Mouse (Mus musculus): ENCODE data around the gene Zbtb48. TPM values are rescaled to one million over a fixed set of nuclear protein-coding genes. Genes with fewer than 3 reads are reported as not detected.

The Zbtb48 gene
- polyA plus RNA-seq, 1 experiment from 2014 or later: 23.4 TPM

- Histone ChIP-seq H3K36me3 (peaks cover 21% of the 10 kb centered on the region), H3K4me3 (peak overlapping the region; percentile 100), H3K4me2 (replicated peaks) (peak overlapping the region; percentile 87), H3K27me3 (peaks cover 8% of the 10 kb centered on the region; the same call in 1 of the 2 replicates), H3K9me3 (no peaks in the 10 kb centered on the region), H3K4me1 (peaks cover 20% of the 10 kb centered on the region), H3K27ac (replicated peaks) (peak overlapping the region; percentile 76), H3K9ac (replicated peaks) (peak overlapping the region; percentile 96)
- 1% methylated on average over 65 of the region's 111 CpGs for WGBS
- peak; percentile 65; the same call in 1 of the 2 replicates for ATAC-seq (ENCODE audit: low FRiP score, low read depth)
Measured at GRCm38 (mm10) chr4:151995371-151996172, 31.9 kb downstream of the Zbtb48 start.

DNA sequence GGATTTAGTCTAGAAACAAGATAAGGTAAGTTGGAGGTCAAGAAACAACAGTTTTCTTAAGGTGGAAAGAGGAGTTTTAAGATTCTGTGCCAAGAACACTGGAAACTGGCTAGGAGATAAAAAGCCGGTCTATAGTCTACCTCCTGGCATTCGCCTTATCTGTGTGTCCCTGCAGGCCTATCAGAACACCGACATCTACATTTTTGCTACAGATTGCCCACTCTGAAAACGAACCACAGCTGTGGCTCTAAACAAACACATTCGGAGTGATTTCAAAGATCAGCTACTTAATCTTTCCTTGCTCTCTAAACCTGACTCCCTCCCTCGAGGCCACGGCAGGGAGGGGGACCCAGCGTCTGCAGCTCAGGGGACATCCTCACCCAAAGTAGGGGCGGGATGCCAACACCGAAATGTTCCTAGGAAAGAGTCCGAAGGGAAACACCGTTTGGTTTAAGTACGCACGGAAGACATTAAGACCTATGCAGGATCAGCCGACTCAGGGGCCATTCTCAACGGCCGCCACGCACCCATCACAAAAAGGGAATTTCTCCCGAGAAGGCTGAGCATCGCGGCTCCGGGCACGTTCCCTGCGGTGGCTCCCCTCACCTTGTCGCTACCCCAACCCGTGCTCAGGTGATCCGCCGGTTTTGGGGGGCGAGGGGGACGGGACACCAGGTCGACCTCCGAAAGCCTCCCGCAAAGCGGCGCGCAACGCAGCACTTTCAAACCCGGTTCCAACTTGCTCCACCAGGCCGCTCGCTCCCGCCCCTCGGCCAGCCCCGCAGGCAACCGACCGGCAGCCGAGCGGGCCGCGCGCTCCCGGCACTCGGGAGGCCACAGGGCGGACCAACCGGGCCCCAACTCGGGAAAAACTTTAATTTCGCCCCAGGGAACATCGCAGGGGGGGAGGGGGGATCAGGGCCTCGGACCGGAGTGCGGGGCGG lies 33.0 kb downstream of the Zbtb48 start:
- under 1% methylated on average over 60 of the region's 61 CpGs for WGBS
- H3K27ac ChIP-seq (replicated peaks): peak overlapping the region; percentile 76

DNA sequence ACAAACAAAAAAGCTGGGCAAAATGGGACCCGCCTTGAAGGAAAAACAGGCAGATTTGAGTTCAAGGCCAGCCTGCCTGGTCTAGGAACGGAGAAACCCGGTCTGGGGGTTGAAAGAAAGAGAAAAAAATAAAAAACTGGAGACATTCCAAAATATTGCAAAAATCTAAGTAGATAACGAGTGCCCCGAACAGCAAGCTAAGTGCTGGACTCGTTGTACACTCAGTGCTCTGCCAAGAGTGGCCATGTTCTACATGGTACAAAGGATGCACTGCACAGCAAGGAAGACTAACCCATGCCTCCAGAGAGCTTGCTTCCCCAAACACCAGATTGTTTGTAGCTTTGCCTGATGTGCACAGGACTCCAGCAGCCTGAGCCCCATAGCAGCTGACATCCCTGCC lies 34.4 kb downstream of the Zbtb48 start:
- H3K9ac ChIP-seq (replicated peaks): no peak overlapping the region
- peaks cover 6% of the 10 kb centered on the region; the same call in 1 of the 2 replicates for H3K27me3 ChIP-seq
- peaks cover 29% of the 10 kb centered on the region for H3K4me1 ChIP-seq
- peaks cover 28% of the 10 kb centered on the region for H3K36me3 ChIP-seq
- no peak overlapping the region for H3K27ac ChIP-seq (replicated peaks)
- peak overlapping the region; percentile 87; the same call in 1 of the 2 replicates for H3K4me2 ChIP-seq (replicated peaks)
- H3K9me3 ChIP-seq: no peaks in the 10 kb centered on the region
- WGBS: 89% methylated on average over 6 of the region's 6 CpGs
- ATAC-seq (ENCODE audit: low FRiP score, low read depth): no peak
- H3K4me3 ChIP-seq: no peak overlapping the region

More for the DNA sequence above, 33.0 kb downstream of the Zbtb48 start:
- Histone ChIP-seq H3K9ac (replicated peaks) (peak overlapping the region; percentile 96), H3K4me3 (peak overlapping the region; percentile 100), H3K9me3 (no peaks in the 10 kb centered on the region), H3K27me3 (peaks cover 8% of the 10 kb centered on the region; the same call in 1 of the 2 replicates), H3K4me1 (peaks cover 20% of the 10 kb centered on the region), H3K36me3 (peaks cover 26% of the 10 kb centered on the region), H3K4me2 (replicated peaks) (peak overlapping the region; percentile 87)
- no peak for ATAC-seq (ENCODE audit: low FRiP score, low read depth)

DNA sequence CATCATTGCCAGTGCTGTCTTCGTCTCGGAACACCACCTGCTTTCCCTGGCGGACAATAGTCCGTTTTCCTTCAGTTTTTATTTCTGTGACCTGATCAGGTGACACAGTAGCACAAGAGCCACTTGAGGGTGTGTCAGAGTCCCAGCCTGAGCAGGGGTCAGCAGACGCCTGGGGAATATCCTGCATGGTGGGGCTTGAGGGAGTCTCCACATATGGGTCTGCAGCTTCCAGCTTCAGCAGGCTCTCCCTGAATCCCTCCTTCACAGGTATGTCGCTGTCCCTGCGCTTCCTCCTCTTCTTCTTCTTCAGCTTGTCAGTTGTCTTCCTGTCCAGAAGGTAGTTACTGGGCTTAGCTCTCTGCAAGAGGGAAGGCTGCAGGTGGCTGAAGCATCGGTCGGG lies 35.4 kb downstream of the Zbtb48 start:
- no peak overlapping the region for H3K4me3 ChIP-seq
- no peak for ATAC-seq (ENCODE audit: low FRiP score, low read depth)
- no peak overlapping the region for H3K9ac ChIP-seq (replicated peaks)
- H3K4me1 ChIP-seq: peaks cover 30% of the 10 kb centered on the region
- H3K4me2 ChIP-seq (replicated peaks): no peak overlapping the region
- H3K36me3 ChIP-seq: peaks cover 28% of the 10 kb centered on the region
- H3K9me3 ChIP-seq: no peaks in the 10 kb centered on the region
- H3K27me3 ChIP-seq: no peaks in the 10 kb centered on the region; the same call in 1 of the 2 replicates
- WGBS: 92% methylated on average over 9 of the region's 9 CpGs
- no peak overlapping the region for H3K27ac ChIP-seq (replicated peaks)

GRCm38 (mm10) chr4:151989110-151989488 lies 38.4 kb downstream of the Zbtb48 start:
- H3K27ac ChIP-seq (replicated peaks): peak overlapping the region; percentile 68
- H3K36me3 ChIP-seq: peaks cover 28% of the 10 kb centered on the region
- peak overlapping the region; percentile 96 for H3K9ac ChIP-seq (replicated peaks)
- H3K4me3 ChIP-seq: peak overlapping the region; percentile 90
- H3K9me3 ChIP-seq: no peaks in the 10 kb centered on the region
- 34% methylated on average over 6 of the region's 6 CpGs for WGBS
- H3K4me2 ChIP-seq (replicated peaks): peak overlapping the region; percentile 84
- peak; percentile 16; the same call in 1 of the 2 replicates for ATAC-seq (ENCODE audit: low FRiP score, low read depth)
- H3K4me1 ChIP-seq: peaks cover 34% of the 10 kb centered on the region
- no peaks in the 10 kb centered on the region; the same call in 1 of the 2 replicates for H3K27me3 ChIP-seq

- peak; percentile 76 for ATAC-seq (ENCODE audit: low FRiP score, low read depth)
- peaks cover 28% of the 10 kb centered on the region for H3K4me1 ChIP-seq
- peak within 1 kb of the TSS; percentile 90 for H3K4me3 ChIP-seq
- WGBS: 1% methylated on average over 54 of the region's 54 CpGs
- H3K36me3 ChIP-seq: peaks cover 28% of the 10 kb centered on the region
- peak within 1 kb of the TSS; percentile 96 for H3K9ac ChIP-seq (replicated peaks)
- H3K9me3 ChIP-seq: no peaks in the 10 kb centered on the region
- H3K4me2 ChIP-seq (replicated peaks): peak within 1 kb of the TSS; percentile 84
- peak within 1 kb of the TSS; percentile 68 for H3K27ac ChIP-seq (replicated peaks)
- no peaks in the 10 kb centered on the region; the same call in 1 of the 2 replicates for H3K27me3 ChIP-seq
Measured at GRCm38 (mm10) chr4:151988342-151989109, 38.9 kb downstream of the Zbtb48 start, which contains the start of gene Thap3. Gene Thap3 (minus strand): TSS chr4:151988997.

DNA sequence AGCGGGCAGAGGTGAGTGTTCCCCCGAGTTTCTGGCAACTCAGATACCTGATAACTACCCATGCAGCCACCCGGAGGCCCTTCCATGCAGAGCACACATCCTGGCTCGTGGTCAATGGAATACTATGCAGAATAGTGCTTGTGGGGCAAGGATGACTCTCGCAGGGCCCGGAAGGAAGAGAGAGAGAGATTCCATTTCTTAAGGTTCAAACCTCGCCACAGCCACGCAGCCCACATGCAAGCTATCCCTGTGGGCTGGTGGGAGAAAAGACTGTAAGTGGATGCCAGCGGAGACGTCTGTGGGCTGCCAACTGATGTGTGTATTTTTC lies 39.5 kb downstream of the Zbtb48 start:
- Histone ChIP-seq H3K27me3 (no peaks in the 10 kb centered on the region; the same call in 1 of the 2 replicates), H3K4me1 (peaks cover 24% of the 10 kb centered on the region), H3K27ac (replicated peaks) (0 out of 2 replicates have a peak overlapping the region, but pooled peaks have one; percentile 68), H3K4me3 (peak overlapping the region; percentile 90), H3K9me3 (no peaks in the 10 kb centered on the region), H3K9ac (replicated peaks) (peak overlapping the region; percentile 96), H3K36me3 (peaks cover 30% of the 10 kb centered on the region), H3K4me2 (replicated peaks) (peak overlapping the region; percentile 84)
- 35% methylated on average over 10 of the region's 10 CpGs for WGBS
- no peak for ATAC-seq (ENCODE audit: low FRiP score, low read depth)

DNA sequence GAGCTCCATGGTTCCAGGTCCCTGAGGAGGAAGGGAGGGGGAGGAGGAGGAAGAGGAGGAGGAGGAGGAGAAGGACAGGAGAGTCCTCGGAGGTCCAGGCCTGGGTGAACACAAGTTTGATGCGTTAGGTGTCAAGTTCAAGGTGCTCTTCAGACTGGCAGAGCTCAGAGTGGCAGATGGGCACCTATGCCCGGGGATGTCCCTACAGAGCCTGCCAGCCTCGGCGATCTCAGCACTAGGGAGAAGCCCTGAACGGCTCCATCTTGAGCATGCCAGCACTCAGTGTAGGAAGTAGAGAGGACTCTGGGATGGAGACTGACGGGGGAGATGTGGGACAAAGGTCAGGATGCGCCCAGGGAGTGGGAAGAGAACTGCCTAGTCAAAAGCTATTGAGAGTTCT lies 40.8 kb downstream of the Zbtb48 start:
- ATAC-seq (ENCODE audit: low FRiP score, low read depth): no peak
- H3K36me3 ChIP-seq: peaks cover 31% of the 10 kb centered on the region
- H3K27ac ChIP-seq (replicated peaks): no peak overlapping the region
- peaks cover 24% of the 10 kb centered on the region for H3K4me1 ChIP-seq
- H3K9me3 ChIP-seq: no peaks in the 10 kb centered on the region
- no peaks in the 10 kb centered on the region; the same call in 1 of the 2 replicates for H3K27me3 ChIP-seq
- 71% methylated on average over 8 of the region's 8 CpGs for WGBS
- no peak overlapping the region; the same call in 1 of the 2 replicates for H3K9ac ChIP-seq (replicated peaks)
- H3K4me3 ChIP-seq: no peak overlapping the region
- no peak overlapping the region for H3K4me2 ChIP-seq (replicated peaks)

GRCm38 (mm10) chr4:151985886-151986285 lies 41.6 kb downstream of the Zbtb48 start:
- no peak overlapping the region for H3K27ac ChIP-seq (replicated peaks)

DNA sequence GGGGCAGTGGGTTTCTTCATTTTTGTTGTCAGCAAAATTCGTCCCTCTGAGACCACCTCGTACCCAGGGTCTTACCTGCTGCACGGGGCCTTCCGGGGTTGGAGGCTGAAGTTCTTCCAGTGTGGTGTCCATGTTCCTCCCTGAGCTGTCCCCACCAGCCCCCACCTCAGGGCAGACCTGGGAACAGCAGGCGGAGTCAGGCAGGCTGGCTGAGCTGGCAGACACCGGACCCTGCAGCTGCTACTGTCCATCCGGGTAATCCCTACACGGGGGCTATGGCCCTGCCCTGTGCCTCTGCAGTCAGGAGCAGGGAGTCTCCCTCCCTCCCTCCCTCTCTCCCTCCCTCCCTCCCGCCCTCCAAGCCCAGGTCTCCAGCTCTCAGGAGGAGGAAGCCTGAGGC lies 43.9 kb downstream of the Zbtb48 start:
- Histone ChIP-seq H3K4me2 (replicated peaks) (no peak overlapping the region), H3K4me3 (no peak overlapping the region), H3K36me3 (peaks cover 39% of the 10 kb centered on the region), H3K27ac (replicated peaks) (no peak overlapping the region; the same call in 1 of the 2 replicates), H3K9me3 (no peaks in the 10 kb centered on the region), H3K9ac (replicated peaks) (0 out of 2 replicates have a peak overlapping the region, but pooled peaks have one; percentile 4), H3K4me1 (peaks cover 21% of the 10 kb centered on the region), H3K27me3 (no peaks in the 10 kb centered on the region; the same call in 1 of the 2 replicates)
- WGBS: 25% methylated on average over 9 of the region's 9 CpGs
- ATAC-seq (ENCODE audit: low FRiP score, low read depth): peak; percentile 17; the same call in 1 of the 2 replicates

More at GRCm38 (mm10) chr4:151985886-151986285, 41.6 kb downstream of the Zbtb48 start:
- WGBS: 52% methylated on average over 10 of the region's 10 CpGs
- ATAC-seq (ENCODE audit: low FRiP score, low read depth): no peak
- Histone ChIP-seq H3K4me2 (replicated peaks) (no peak overlapping the region), H3K36me3 (peaks cover 27% of the 10 kb centered on the region), H3K27me3 (no peaks in the 10 kb centered on the region; the same call in 1 of the 2 replicates), H3K9me3 (no peaks in the 10 kb centered on the region), H3K4me3 (no peak overlapping the region), H3K9ac (replicated peaks) (no peak overlapping the region), H3K4me1 (peaks cover 27% of the 10 kb centered on the region)

DNA sequence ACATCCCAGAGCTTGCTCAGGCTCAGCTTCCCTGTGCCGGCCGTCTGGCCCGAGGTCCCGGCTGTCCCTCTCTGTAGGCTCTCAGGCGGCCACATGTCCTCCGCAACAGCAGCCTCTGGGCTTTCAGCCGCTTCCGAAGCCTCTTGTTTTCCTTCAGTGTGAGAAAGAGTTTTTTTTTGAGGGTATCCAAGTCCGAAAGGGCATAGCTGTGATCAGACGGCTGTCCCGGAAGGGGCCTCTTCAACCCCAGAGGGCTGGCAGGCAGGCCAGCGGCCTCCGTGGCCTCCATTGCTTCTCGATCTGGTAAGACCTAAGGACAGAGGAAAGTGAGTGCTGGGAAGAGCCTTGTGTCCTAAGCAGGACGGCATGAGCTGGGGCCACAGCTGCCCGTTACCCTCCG lies 44.4 kb downstream of the Zbtb48 start:
- 58% methylated on average over 17 of the region's 17 CpGs for WGBS
- Histone ChIP-seq H3K36me3 (peaks cover 40% of the 10 kb centered on the region), H3K9me3 (no peaks in the 10 kb centered on the region), H3K4me2 (replicated peaks) (no peak overlapping the region), H3K27me3 (no peaks in the 10 kb centered on the region; the same call in 1 of the 2 replicates), H3K4me1 (peaks cover 18% of the 10 kb centered on the region), H3K27ac (replicated peaks) (no peak overlapping the region), H3K9ac (replicated peaks) (no peak overlapping the region), H3K4me3 (no peak overlapping the region)
- ATAC-seq (ENCODE audit: low FRiP score, low read depth): no peak
